Mouse (Mus musculus) CH12.LX (cell line): ENCODE measurements around the gene Wars2. TPM values are rescaled to one million over a fixed set of nuclear protein-coding genes. Genes with fewer than 3 reads are reported as not detected.

Experiments
- DNase-seq: peaks from one replicate; pipeline ENCODE4 v3.0.0-alpha.2; 2013; ENCODE audit errors: extremely low read depth
- H3K27ac ChIP-seq: 2 replicates; pipeline ENCODE4 v1.5.1; 2012; ENCODE audit warnings: low read depth, mild to moderate bottlenecking, control low read depth, moderate library complexity; ENCODE audit not compliant: insufficient read depth
- H3K27me3 ChIP-seq: replicated peaks from 2 replicates; pipeline ENCODE3; 2012; ENCODE audit warnings: inconsistent platforms
- H3K36me3 ChIP-seq, 2 experiments: replicated peaks in 1 of 2; 2 replicates each; pipeline versions ENCODE3 to v1.6.1; 2012; ENCODE audit warnings: inconsistent platforms in 1 of 2, low read length in 1 of 2, mild to moderate bottlenecking in 1 of 2, mixed read lengths in 1 of 2, moderate library complexity in 1 of 2; ENCODE audit not compliant: control insufficient read depth in 1 of 2, insufficient read depth in 1 of 2
- H3K4me1 ChIP-seq, 2 experiments: 2 replicates each; pipeline ENCODE4 v1.6.1; 2012; ENCODE audit warnings: inconsistent platforms in 1 of 2, moderate library complexity in 1 of 2; ENCODE audit not compliant: insufficient read depth in 2 of 2, control insufficient read depth in 1 of 2
- H3K4me2 ChIP-seq: 2 replicates; pipeline ENCODE4 v1.6.1; 2012; ENCODE audit warnings: low read depth, mild to moderate bottlenecking, control low read depth; ENCODE audit not compliant: poor library complexity, insufficient read depth, severe bottlenecking
- H3K4me3 ChIP-seq, 3 experiments: fragments of 150-350 bp in 1 of 3; sonication (generic) in 1 of 3; replicated peaks in 1 of 3; 2 replicates each; pipeline versions ENCODE3 to v1.5.1; 2011 to 2012; ENCODE audit warnings: low read depth in 2 of 3, low read length in 2 of 3, mild to moderate bottlenecking in 2 of 3, moderate library complexity in 2 of 3, control low read depth in 1 of 3, improper control_type of control experiment in 1 of 3, inconsistent platforms in 1 of 3, mixed read lengths in 1 of 3; ENCODE audit not compliant: poor library complexity in 1 of 3
- H3K79me2 ChIP-seq: replicated peaks from 2 replicates; pipeline ENCODE4 v1.6.1; 2012; ENCODE audit warnings: mild to moderate bottlenecking, moderate library complexity; ENCODE audit not compliant: control insufficient read depth, poor library complexity, insufficient read depth, severe bottlenecking; ENCODE audit errors: extremely low read depth
- H3K9ac ChIP-seq: 2 replicates; pipeline ENCODE4 v1.6.1; 2012; ENCODE audit warnings: low read depth, mild to moderate bottlenecking, control low read depth, moderate library complexity; ENCODE audit not compliant: insufficient read depth
- H3K9me3 ChIP-seq: replicated peaks from 2 replicates; pipeline ENCODE3; 2012; ENCODE audit warnings: low read length, inconsistent platforms, mixed read lengths
- BHLHE40 ChIP-seq: IDR thresholded peaks from 2 replicates; pipeline ENCODE4 v1.6.1; 2011; ENCODE audit warnings: mild to moderate bottlenecking, low read depth, low read length, improper control_type of control experiment
- CHD1 ChIP-seq: IDR thresholded peaks from 2 replicates; pipeline ENCODE4 v1.6.1; 2012; ENCODE audit warnings: low read depth, low read length, improper control_type of control experiment, inconsistent platforms
- CHD2 ChIP-seq: IDR thresholded peaks from 2 replicates; pipeline ENCODE4 v1.6.1; 2011; ENCODE audit warnings: low read length, improper control_type of control experiment
- E2F4 ChIP-seq: IDR thresholded peaks from 2 replicates; pipeline ENCODE4 v1.6.1; 2011; ENCODE audit warnings: low read depth, low read length, improper control_type of control experiment; ENCODE audit not compliant: insufficient replicate concordance
- ELF1 ChIP-seq: IDR thresholded peaks from 2 replicates; pipeline ENCODE4 v1.6.1; 2014; ENCODE audit warnings: low read depth, mild to moderate bottlenecking, inconsistent platforms, low read length, improper control_type of control experiment
- GABPA ChIP-seq: IDR thresholded peaks from 2 replicates; pipeline ENCODE4 v1.6.1; 2012; ENCODE audit warnings: low read depth, low read length, improper control_type of control experiment, inconsistent platforms; ENCODE audit not compliant: insufficient replicate concordance
- HCFC1 ChIP-seq: IDR thresholded peaks from 2 replicates; pipeline ENCODE4 v1.6.1; 2012; ENCODE audit warnings: low read depth, mild to moderate bottlenecking, inconsistent platforms, low read length, improper control_type of control experiment
- JUN ChIP-seq: IDR thresholded peaks from 2 replicates; pipeline ENCODE4 v1.6.1; 2011; ENCODE audit warnings: low read depth, mild to moderate bottlenecking, low read length, improper control_type of control experiment, moderate library complexity; ENCODE audit not compliant: insufficient read depth
- MAX ChIP-seq: IDR thresholded peaks from 2 replicates; pipeline ENCODE4 v1.6.1; 2011; ENCODE audit warnings: low read length, improper control_type of control experiment
- MAZ ChIP-seq: IDR thresholded peaks from 2 replicates; pipeline ENCODE4 v1.6.1; 2012; ENCODE audit warnings: low read depth, mild to moderate bottlenecking, inconsistent platforms, low read length, improper control_type of control experiment, moderate library complexity
- MEF2A ChIP-seq: IDR thresholded peaks from 2 replicates; pipeline ENCODE4 v1.6.1; 2014; ENCODE audit warnings: low read depth, mild to moderate bottlenecking, inconsistent platforms, low read length, improper control_type of control experiment, borderline replicate concordance
- MXI1 ChIP-seq: IDR thresholded peaks from 2 replicates; pipeline ENCODE4 v1.6.1; 2011; ENCODE audit warnings: mild to moderate bottlenecking, low read depth, low read length, improper control_type of control experiment
- PAX5 ChIP-seq: IDR thresholded peaks from 2 replicates; pipeline ENCODE4 v1.6.1; 2012; ENCODE audit warnings: low read length, inconsistent platforms, mixed read lengths
- POLR2AphosphoS2 ChIP-seq: IDR thresholded peaks from 2 replicates; pipeline ENCODE4 v1.6.1; 2011; ENCODE audit warnings: low read depth, low read length, improper control_type of control experiment
- SIN3A ChIP-seq: IDR thresholded peaks from 2 replicates; pipeline ENCODE4 v1.6.1; 2012; ENCODE audit warnings: low read length, improper control_type of control experiment, inconsistent platforms
- SMC3 ChIP-seq: IDR thresholded peaks from 2 replicates; pipeline ENCODE4 v1.6.1; 2011; ENCODE audit warnings: low read depth, low read length, improper control_type of control experiment
- TBP ChIP-seq: conservative IDR thresholded peaks from 2 replicates; pipeline ENCODE4 v1.6.1; 2011; ENCODE audit warnings: low read depth, low read length, improper control_type of control experiment
- dilution Hi-C: fragments of 300-500 bp; cut with MboI; formaldehyde crosslinking; loops from 2 replicates; pipeline ENCODE4 v1.14.3; 2020; ENCODE audit warnings: low sequenced_read_pairs; ENCODE audit not compliant: extremely low pct_unique_long_range_greater_than_20kb, extremely low pct_ligation_motif_present
- in situ Hi-C: fragments of 300-500 bp; cut with MboI; formaldehyde crosslinking; loops from 3 replicates; pipeline ENCODE4 v1.14.3; 2019; ENCODE audit warnings: low sequenced_read_pairs, low pct_ligation_motif_present, low pct_unique_long_range_greater_than_20kb, mixed read lengths
- polyA plus RNA-seq: library from polyadenylated mRNA; unstranded; fragments of >175 nt; gene quantifications from 2 replicates; pipeline ENCODE4 v1.2.1, GENCODE M21; 2012; ENCODE audit warnings: low read depth; ENCODE audit not compliant: insufficient read length
- total RNA-seq, 2 experiments: library from RNA; depleted of rRNA; stranded (reverse); fragments of 300-350 nt in 1 of 2; fragments of >200 nt in 1 of 2; gene quantifications; 2 replicates each; pipeline ENCODE4 v1.2.3; 2012 to 2014

Wars2 gene
- total and polyA plus RNA-seq, 3 experiments = 7.1 to 10.2 (median 8.6) TPM

DNA sequence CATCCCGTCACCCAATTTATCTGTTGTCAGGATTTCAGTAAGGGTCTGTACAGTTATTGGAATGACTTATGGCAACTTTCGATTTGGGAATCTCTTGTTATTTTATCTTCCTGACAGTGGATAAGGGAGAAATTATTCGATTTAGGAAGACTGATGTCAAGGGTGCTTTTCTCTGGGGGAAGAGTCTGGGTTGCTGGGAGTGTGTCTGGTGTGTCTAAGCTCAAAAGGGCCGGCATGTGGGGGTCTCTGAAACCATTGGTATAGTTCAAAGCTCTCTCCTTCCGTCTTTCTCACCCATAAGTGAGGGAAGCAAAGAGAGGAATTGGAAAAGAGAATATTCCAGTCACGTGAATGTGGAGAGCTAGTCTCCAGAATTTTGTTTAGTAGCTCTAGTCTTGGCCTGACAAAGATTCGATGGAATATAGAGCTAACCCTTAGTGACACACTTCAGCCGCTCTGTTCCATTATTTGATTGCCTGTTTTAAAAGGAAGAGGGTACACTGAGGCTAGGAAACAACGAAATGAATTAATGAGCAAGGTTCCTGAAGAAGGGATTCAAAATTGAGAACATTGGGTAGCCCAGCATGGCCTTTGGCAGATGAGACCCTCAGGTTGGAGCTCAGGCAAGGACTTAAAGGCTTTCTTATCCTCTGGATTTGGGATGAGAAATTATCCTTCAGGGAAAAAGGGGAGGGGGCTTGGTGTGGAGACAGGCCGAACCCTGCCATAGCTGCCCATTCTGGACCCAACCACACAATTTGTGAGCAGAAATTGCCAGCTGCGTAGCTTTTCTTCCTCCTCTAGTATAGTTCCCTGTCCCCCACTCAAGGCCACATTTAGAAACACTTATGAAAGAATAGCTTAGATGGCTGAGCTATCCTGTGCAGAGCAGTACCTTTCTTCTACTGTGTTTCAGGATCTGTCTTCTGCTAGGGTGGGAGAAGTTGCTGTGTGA is 114.8 kb downstream of the Wars2 start:
- Histone ChIP-seq H3K9ac (no peak overlapping the region), H3K4me1 (no peaks in the 10 kb centered on the region)
- in situ Hi-C loops = no loop called here
- no peak for TF ChIP-seq BHLHE40
- no peak for TF ChIP-seq HCFC1
- TF ChIP-seq TBP = no peak
- TF ChIP-seq POLR2AphosphoS2 = no peak
- TF ChIP-seq SIN3A = no peak
- no peak for TF ChIP-seq MXI1
- TF ChIP-seq ELF1 = no peak
- TF ChIP-seq, all 38 proteins: peak for 0
- DNase-seq = no peak
- Histone ChIP-seq H3K36me3 (no peaks in the 10 kb centered on the region), H3K27me3 (no peaks in the 10 kb centered on the region), H3K9me3 (no peaks in the 10 kb centered on the region), H3K79me2 (no peaks in the 10 kb centered on the region), H3K27ac (no peak overlapping the region), H3K4me2 (no peak overlapping the region), H3K4me3 (no peak overlapping the region)
- dilution Hi-C loops = no loop called here

DNA sequence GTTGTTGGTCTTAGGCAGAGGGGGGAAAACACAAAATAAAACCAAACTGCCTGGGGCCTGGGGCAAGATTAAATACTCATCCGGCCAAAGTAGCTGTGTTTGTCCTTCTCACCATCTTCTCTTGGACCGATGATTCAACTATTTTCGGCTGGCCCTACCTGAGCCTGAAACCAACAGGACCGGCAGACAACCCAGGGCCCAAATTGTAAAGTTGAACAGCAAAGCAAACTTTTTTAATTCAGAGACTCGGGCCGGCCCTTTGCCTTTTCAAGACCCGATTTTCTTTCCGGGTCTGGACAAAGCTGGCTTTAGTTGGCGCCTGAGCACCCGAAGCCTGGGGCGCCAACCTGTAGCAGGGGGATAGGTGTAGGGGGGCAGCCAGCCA is 115.5 kb downstream of the Wars2 start:
- no peak for TF ChIP-seq MAX
- no peak for TF ChIP-seq JUN
- TF ChIP-seq PAX5 = no peak
- no peak for TF ChIP-seq CHD2
- no peak for TF ChIP-seq CHD1
- TF ChIP-seq SMC3 = no peak
- TF ChIP-seq TBP = no peak
- no peak for TF ChIP-seq GABPA
- TF ChIP-seq E2F4 = no peak
- TF ChIP-seq MEF2A = no peak
- no peak for TF ChIP-seq ELF1
- no peak for TF ChIP-seq MAZ
- TF ChIP-seq, all 38 proteins: peak for 0
- no peaks in the 10 kb centered on the region for H3K4me1 ChIP-seq
- no peak for DNase-seq
- H3K27me3 ChIP-seq = no peaks in the 10 kb centered on the region
- H3K36me3 ChIP-seq = no peaks in the 10 kb centered on the region
- no peak overlapping the region for H3K27ac ChIP-seq
- no peaks in the 10 kb centered on the region for H3K79me2 ChIP-seq
- H3K9me3 ChIP-seq = no peaks in the 10 kb centered on the region
- no peak overlapping the region for H3K9ac ChIP-seq
- H3K4me2 ChIP-seq = no peak overlapping the region
- dilution Hi-C loops (no loop called here), in situ Hi-C loops (no loop called here)
- H3K4me3 ChIP-seq = no peak overlapping the region
